Mouse (Mus musculus) MEL (cell line): ENCODE data around the gene Gm4303. TPM values are rescaled to one million over a fixed set of nuclear protein-coding genes. Genes with fewer than 3 reads are reported as not detected.
"Not testable (repeated sequence)": the region's sequence is repeated elsewhere in the genome, so short reads cannot be mapped to it uniquely, and the experiment has no call there.

Source experiments
- DNase-seq: peaks from one replicate; pipeline ENCODE4 v3.0.0; 2011; ENCODE audit warnings: low read depth, low spot score
- H3K27ac ChIP-seq: 2 replicates; pipeline ENCODE4 v1.5.1; 2012; ENCODE audit warnings: low read depth, mild to moderate bottlenecking, control low read depth, low read length, moderate library complexity; ENCODE audit not compliant: control insufficient read depth
- H3K27me3 ChIP-seq, 2 experiments: fragments of 150-350 bp in 1 of 2; sonication (generic) in 1 of 2; 2 replicates each; pipeline ENCODE4 v1.6.1; 2012; ENCODE audit warnings: low read length in 2 of 2, mild to moderate bottlenecking in 2 of 2, improper control_type of control experiment in 1 of 2, moderate library complexity in 1 of 2; ENCODE audit not compliant: insufficient read depth in 2 of 2, control insufficient read depth in 1 of 2
- H3K36me3 ChIP-seq, 2 experiments: 2 replicates each; pipeline ENCODE4 v1.6.1; 2012 to 2014; ENCODE audit warnings: low read length in 2 of 2, improper control_type of control experiment in 1 of 2, inconsistent platforms in 1 of 2, mild to moderate bottlenecking in 1 of 2; ENCODE audit not compliant: insufficient read depth in 2 of 2, control insufficient read depth in 1 of 2
- H3K4me1 ChIP-seq, 2 experiments: fragments of 150-350 bp in 1 of 2; sonication (generic) in 1 of 2; 2 replicates each; pipeline ENCODE4 v1.6.1; 2012; ENCODE audit warnings: low read length in 2 of 2, improper control_type of control experiment in 1 of 2, mild to moderate bottlenecking in 1 of 2; ENCODE audit not compliant: insufficient read depth in 2 of 2, control insufficient read depth in 1 of 2
- H3K4me3 ChIP-seq, 2 experiments: fragments of 150-350 bp in 1 of 2; sonication (generic) in 1 of 2; 2 replicates each; pipeline ENCODE4 v1.5.1; 2012; ENCODE audit warnings: low read depth in 2 of 2, low read length in 2 of 2, mild to moderate bottlenecking in 2 of 2, moderate library complexity in 2 of 2, control low read depth in 1 of 2, improper control_type of control experiment in 1 of 2; ENCODE audit not compliant: control insufficient read depth in 1 of 2, insufficient read depth in 1 of 2
- H3K79me2 ChIP-seq: 2 replicates; pipeline ENCODE4 v1.6.1; 2012; ENCODE audit warnings: mild to moderate bottlenecking, low read length, moderate library complexity; ENCODE audit not compliant: control insufficient read depth, poor library complexity, insufficient read depth
- H3K9ac ChIP-seq: 2 replicates; pipeline ENCODE4 v1.6.1; 2012; ENCODE audit warnings: low read depth, mild to moderate bottlenecking, control low read depth, low read length, moderate library complexity; ENCODE audit not compliant: control insufficient read depth, poor library complexity, severe bottlenecking
- H3K9me3 ChIP-seq: fragments of 150-350 bp; sonication (generic); replicated peaks from 2 replicates; pipeline ENCODE4 v1.6.1; 2012; ENCODE audit warnings: mild to moderate bottlenecking, low read length, improper control_type of control experiment, moderate library complexity; ENCODE audit not compliant: insufficient read depth
- polyA plus RNA-seq, 2 experiments: library from polyadenylated mRNA; stranded (reverse) in 1 of 2; unstranded in 1 of 2; fragments of >175 nt in 1 of 2; fragments of >200 nt in 1 of 2; gene quantifications; 2 replicates each; pipeline versions ENCODE4 v1.2.1 to v1.2.4; 2012; ENCODE audit warnings: low replicate concordance in 2 of 2, low read depth in 1 of 2; ENCODE audit not compliant: insufficient read length in 2 of 2, insufficient read depth in 1 of 2, missing spikeins in 1 of 2
- total RNA-seq: library from RNA; depleted of rRNA; stranded (reverse); fragments of 300-350 nt; gene quantifications from 2 replicates; pipeline ENCODE4 v1.2.3, GENCODE M21; 2012; rRNA removed

Gene Gm4303
- total and polyA plus RNA-seq, 3 experiments, result not detected

- not testable (repeated sequence) for H3K4me3 ChIP-seq, H3K4me1 ChIP-seq
Observed at GRCm38 (mm10) chr10:100361038-100361437, 15.3 kb downstream of the Gm4303 start, which contains the start of gene Gm4307. TSS of gene Gm4307 (plus strand) at chr10:100361338.

DNA sequence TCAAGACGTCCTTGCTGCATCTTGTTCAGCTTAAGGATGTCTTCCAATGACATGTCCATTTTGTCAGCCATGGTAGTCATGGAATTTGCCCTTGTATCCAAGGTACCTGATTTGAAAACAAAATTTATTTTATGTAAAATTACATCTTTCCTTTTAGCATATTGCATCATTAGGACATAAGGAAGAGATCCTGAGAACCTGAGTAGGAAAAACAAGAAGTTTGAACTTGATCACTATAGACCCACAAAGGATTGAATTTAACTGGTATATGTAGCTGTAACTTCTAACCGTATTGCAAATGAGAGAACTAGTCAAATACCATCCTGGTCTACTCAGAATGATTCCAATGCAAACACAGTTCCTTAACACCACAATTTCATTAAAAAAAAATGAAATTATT lies 36.7 kb downstream of the Gm4303 start, which contains the start of gene Gm4312:
Gm4312 (minus strand) TSS at position 101 of the 400 bp plus-strand sequence.
- not testable (repeated sequence) for H3K9ac ChIP-seq, H3K9me3 ChIP-seq, H3K27ac ChIP-seq, H3K36me3 ChIP-seq, H3K27me3 ChIP-seq, H3K4me3 ChIP-seq, H3K4me1 ChIP-seq, DNase-seq, H3K79me2 ChIP-seq

More at GRCm38 (mm10) chr10:100361038-100361437, 15.3 kb downstream of the Gm4303 start, which contains the start of gene Gm4307:
- not testable (repeated sequence) for H3K79me2 ChIP-seq, H3K9ac ChIP-seq, DNase-seq, H3K9me3 ChIP-seq, H3K27ac ChIP-seq, H3K36me3 ChIP-seq, H3K27me3 ChIP-seq

Other genes starting within 250 kb of the Gm4303 start
- not detected in 2 replicates for gene Gm4301, start 10.3 kb upstream of the Gm4303 start, total RNA-seq
- not detected for gene Gm4301, start 10.3 kb upstream of the Gm4303 start, polyA plus RNA-seq
- gene Gm4302, start 5.1 kb upstream of the Gm4303 start, total RNA-seq, result not detected in 2 replicates
- not detected for gene Gm4302, start 5.1 kb upstream of the Gm4303 start, polyA plus RNA-seq
- not detected in 2 replicates for gene Gm4305, start 5.1 kb downstream of the Gm4303 start, total RNA-seq
- gene Gm4305, start 5.1 kb downstream of the Gm4303 start, polyA plus RNA-seq, result not detected
- gene Gm4307, start 15.4 kb downstream of the Gm4303 start, total RNA-seq, result not detected in 2 replicates
- not detected for gene Gm4307, start 15.4 kb downstream of the Gm4303 start, polyA plus RNA-seq
- gene Gm4312, start 36.6 kb downstream of the Gm4303 start, total RNA-seq, result not detected in 2 replicates
- gene Gm4312, start 36.6 kb downstream of the Gm4303 start, polyA plus RNA-seq, result not detected
- gene Tmtc3, start 141.4 kb downstream of the Gm4303 start, total RNA-seq, result 6.7 and 8.9 TPM in 2 replicates
- 1 to 10 TPM in 1 of 2 experiments, not detected in 1; 7.5 TPM for gene Tmtc3, start 141.4 kb downstream of the Gm4303 start, polyA plus RNA-seq
- gene Cep290, start 141.6 kb downstream of the Gm4303 start, total RNA-seq, result 5.2 and 5.5 TPM in 2 replicates
- gene Cep290, start 141.6 kb downstream of the Gm4303 start, polyA plus RNA-seq, result 1 to 10 TPM in 1 of 2 experiments, not detected in 1; 3.8 TPM
- gene 4930430F08Rik, start 244.5 kb downstream of the Gm4303 start, total RNA-seq, result 21.3 and 22.7 TPM in 2 replicates
- gene 4930430F08Rik, start 244.5 kb downstream of the Gm4303 start, polyA plus RNA-seq, result 10 to 100 TPM in 1 of 2 experiments, not detected in 1; 10.5 TPM
- not detected in 2 replicates for gene 1700017N19Rik, start 244.5 kb downstream of the Gm4303 start, total RNA-seq
- gene 1700017N19Rik, start 244.5 kb downstream of the Gm4303 start, polyA plus RNA-seq, result not detected